Mouse (Mus musculus) granulocyte monocyte progenitor cell, adult 5-6 weeks (primary cell): ENCODE measurements around the gene Negr1. TPM values are rescaled to one million over a fixed set of nuclear protein-coding genes. Genes with fewer than 3 reads are reported as not detected.

ENCODE experiments used
- ATAC-seq: replicated peaks from 2 replicates; pipeline ENCODE4 v1.8.0; 2016; ENCODE audit warnings: mild to moderate bottlenecking, moderate TSS enrichment, inconsistent platforms; ENCODE audit not compliant: poor library complexity, severe bottlenecking
- total RNA-seq, 2 experiments: library from RNA; stranded (forward) in 1 of 2; stranded (reverse) in 1 of 2; fragments of 200-712, 200-1000 nt in 1 of 2; fragments of >200 nt in 1 of 2; fragmentation: Nextera tagmentation in 1 of 2; gene quantifications; 2 replicates each; pipeline ENCODE4 v1.2.3; 2014 to 2017

Negr1 gene
- not detected in 2 replicates for total RNA-seq (2014; fragmentation: Nextera tagmentation)
- total RNA-seq (2017): not detected in 2 replicates

DNA sequence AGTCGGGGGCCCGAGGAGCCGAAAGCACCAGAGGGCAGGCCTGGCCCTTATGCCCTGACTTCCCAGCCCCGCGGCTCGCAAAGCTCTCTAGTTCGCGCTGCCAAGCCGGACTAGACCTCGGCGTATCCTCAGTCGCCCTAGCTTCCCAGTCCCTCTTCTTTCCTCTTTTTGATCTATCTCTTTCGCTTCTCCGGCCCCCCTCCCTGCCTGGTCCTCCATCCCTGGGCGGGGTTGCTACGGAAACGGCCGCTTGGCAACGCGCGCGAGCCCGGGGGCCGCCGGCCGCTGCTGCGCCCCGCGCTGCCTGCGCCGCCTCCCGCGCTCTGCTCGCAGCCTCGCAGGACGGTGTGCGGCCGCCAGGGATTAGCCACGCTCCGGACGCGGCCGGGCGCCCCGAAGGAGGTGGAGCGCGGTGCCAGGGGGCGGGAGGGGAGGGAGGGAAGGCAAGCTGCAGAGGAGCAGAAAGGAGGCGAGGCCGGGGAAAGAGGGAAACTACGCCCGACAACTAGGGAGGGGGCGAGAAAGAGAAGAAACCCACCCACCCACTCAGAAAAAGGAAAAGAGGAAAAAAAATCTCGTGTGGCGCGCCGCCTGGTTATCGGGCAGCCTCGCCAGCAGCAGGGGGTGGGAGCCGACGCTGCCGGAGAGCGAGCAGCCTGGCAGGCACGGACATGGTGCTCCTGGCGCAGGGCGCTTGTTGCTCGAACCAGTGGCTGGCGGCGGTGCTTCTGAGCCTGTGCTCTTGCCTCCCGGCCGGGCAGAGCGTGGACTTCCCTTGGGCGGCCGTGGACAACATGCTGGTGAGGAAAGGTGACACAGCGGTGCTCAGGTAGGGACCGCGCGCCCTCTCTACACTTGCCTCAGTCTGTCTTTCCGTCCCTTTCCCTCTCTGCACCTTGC lies at the start of gene Negr1:
Gene Negr1 (plus strand): TSS at position 271 of the 900 bp plus-strand sequence.
- peak; percentile 52 for ATAC-seq

DNA sequence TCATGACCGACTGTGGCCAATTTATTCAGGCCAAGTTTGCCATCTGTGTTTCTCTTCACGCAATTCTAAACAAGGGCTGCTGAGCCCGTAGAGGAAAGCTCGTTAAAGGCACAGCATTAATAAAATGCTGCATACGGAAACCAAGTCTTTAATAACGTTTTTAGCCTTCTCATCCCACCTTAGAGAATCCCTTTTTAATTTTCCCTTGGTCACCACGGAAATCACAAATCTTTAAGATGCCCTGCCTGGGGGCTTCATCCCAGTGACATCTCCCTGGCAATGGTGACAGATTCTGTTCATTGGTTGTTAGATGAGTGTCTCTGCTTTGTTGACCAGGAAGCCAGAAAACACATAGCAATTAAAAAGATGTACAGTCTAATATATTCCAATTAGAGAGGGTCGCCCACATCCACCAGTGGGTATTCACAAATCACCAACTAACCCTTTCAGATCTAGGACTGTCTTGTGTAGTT lies 35.1 kb upstream of the Negr1 start:
- no peak for ATAC-seq

GRCm38 (mm10) chr3:156527231-156527995 lies 34.2 kb upstream of the Negr1 start:
- no peak for ATAC-seq

- ATAC-seq: no peak
These were observed 2.2 kb upstream of the Negr1 start for GRCm38 (mm10) chr3:156559441-156559825.

- no peak for ATAC-seq
These were observed 1.6 kb upstream of the Negr1 start for GRCm38 (mm10) chr3:156559826-156560471.

- ATAC-seq: peak; percentile 29
These were observed 828 bp upstream of the Negr1 start for GRCm38 (mm10) chr3:156560766-156561165.

DNA sequence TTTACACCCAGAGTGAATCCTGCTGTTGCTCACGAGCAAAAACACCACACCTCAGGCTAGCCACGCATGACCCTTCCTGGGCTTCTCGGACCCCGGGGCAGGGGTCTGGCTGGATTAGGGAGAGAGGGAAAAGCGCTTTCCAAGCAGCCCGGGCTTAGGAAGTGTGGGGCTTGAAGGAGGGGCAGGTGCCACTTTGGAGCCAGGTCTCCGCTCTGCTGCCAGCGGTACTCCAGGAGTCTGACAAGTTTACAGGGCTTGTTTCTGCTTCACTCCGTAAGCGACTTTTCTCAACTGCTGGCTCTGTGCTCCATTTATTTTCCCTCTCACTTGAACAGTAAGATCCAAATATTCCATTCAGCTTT lies 811 bp downstream of the Negr1 start:
- ATAC-seq: no peak

DNA sequence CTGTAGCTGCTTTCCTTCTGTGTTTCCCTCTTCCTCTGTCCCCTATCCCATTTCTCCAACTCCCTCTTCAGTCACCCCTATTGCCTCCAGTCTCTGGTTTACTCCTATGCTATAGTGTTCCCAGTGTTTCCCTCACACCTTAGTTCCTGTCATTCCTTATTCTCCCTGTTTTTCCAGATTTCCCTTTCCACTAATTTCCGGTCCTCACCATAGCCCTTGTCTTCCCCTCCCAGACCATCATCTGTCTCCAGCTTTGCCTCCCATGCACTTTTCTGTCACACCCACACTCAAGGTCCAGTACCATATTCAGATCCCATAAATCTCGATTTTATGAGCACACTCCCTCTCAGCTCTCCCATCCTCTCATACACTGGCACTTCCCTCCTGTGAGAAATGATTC lies 1.2 kb downstream of the Negr1 start:
- ATAC-seq: no peak

DNA sequence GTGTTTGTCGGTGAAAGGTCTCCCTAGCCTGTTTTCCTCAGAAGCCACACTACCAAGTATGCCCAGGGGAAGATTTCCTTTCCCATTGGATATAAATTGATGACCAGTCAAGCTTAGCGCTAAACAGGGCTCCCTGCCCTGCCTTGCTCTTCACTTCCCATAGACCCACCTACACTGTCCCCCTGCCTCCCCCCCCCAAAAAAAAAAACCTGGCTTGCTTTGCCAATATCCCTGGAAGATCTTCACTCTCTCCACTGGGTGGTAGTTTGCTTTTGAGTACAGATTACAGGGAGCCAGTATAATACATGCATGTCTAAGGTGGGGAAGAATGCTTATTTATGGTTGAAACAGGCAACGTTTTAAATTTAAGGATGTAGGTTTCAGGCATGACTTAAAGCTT lies 1.8 kb downstream of the Negr1 start:
- no peak for ATAC-seq

DNA sequence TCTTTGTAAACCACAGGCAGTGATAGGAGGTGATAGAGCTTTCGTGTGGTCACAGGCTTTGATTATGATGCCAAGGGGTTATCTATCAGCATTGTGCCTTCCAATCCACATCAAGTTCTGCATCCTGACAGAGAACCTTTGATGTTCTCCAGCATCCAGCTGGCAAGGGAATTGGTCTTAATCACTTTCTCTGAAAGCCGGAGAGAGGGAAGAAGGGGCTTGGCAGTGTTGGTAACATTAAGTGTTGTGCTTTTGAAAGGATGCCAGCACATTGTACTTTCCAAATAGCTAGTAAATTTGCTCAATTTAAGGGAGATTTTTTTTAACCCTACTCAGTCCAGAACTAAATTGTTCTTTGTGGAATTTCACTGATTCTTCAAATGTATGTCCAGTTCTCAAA lies 11.9 kb downstream of the Negr1 start:
- no peak for ATAC-seq

DNA sequence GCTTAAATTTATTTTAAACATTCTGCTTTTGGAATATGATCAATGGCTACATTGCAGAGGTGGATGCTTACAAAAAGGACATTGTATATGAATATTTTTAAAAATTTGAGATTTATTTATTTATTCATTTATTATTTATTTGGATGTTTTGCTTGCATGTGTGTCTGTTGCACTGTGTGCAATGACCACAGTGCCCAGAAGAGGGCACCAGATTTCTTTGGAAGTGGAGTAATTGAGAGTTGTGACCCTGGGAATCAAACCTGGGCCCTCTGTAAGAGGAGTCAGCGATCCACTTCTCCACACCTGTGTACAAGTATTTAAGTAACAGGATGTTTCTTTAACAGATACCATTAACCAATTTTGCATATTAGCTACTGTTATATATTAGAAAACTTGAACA lies 14.7 kb downstream of the Negr1 start:
- no peak for ATAC-seq

- ATAC-seq: no peak
These were observed 29.0 kb downstream of the Negr1 start for GRCm38 (mm10) chr3:156590612-156591011.

- ATAC-seq: no peak
These were observed 29.5 kb downstream of the Negr1 start for GRCm38 (mm10) chr3:156591125-156591524.

DNA sequence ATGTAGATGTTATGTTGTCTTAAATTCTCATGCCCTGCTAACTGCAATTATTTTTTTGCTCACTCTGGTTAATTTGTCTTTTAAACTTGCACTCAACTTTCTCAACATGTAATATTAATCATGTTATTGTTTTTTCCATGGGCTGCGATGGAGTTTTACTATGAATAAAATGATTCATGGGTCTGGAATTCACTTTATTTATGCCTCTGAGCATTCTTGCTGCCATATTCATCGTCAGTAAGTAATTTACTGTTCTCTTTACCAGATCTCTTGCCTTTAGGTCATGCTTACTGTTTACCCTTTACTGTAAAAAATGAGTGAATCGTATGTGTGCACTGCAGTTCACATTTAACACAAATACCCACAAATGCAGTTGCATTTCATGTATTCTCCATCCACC lies 45.3 kb downstream of the Negr1 start:
- ATAC-seq: no peak

DNA sequence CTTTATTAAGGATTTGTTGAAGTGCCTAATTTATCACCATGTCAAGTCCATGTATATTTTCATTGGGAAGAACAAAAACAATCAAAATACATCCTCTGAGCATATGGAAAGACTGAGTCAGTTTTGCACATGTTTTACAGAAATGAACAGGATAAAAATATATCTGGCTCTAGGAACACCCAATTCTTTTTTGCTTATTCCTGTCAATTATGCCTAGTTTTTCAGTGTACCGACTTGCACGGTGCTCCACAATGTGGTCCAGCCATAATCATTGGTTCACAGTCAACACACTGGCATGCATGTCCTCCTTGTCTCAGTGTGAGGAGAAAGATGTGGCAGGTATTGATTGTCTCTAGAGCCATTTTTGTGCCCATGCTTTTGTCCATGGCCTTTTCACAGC lies 58.3 kb downstream of the Negr1 start:
- no peak for ATAC-seq

- ATAC-seq: no peak
These were observed 67.0 kb downstream of the Negr1 start for GRCm38 (mm10) chr3:156628594-156628993.

DNA sequence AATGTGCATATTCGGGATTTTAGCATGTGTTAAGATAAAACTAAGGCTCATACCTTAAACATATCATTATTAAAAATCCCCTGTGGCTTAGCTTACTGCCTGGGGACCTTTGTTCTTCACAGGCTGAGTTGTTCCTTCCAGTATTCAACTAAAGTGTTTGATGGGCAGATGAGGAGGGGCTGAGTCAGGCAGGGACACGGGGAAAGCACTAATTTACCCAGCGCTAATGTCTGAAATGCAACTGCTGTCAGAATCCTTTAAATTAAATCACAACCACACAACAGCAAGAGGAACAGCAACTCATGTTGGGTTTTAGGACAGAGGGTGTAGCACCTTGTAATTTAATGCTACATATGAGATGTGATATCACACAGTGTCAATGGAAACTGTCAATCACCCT lies 71.3 kb downstream of the Negr1 start:
- ATAC-seq: no peak

- peak; percentile 65 for ATAC-seq
These were observed 77.8 kb downstream of the Negr1 start for GRCm38 (mm10) chr3:156639382-156639781.

- peak; percentile 80 for ATAC-seq
These were observed 82.2 kb downstream of the Negr1 start for GRCm38 (mm10) chr3:156643710-156644363.

DNA sequence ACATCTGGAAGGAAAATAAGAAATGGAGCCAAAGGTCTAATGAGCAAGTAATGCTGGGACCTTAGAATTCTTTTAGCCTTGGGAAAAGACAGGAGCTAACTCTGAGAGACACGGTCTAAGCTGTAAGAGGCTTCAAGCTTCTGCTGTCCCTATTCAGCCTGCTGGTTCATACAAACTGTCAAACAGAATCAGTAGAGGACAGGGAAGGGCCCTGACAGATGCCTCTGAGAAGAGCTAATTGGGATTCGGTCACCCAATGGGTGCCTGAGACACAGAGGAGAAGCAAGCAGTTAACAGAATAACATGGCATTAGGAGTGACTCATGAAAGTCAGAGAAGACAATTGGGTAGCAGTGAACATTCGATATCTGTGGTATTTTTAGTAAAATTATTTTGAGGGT lies 86.8 kb downstream of the Negr1 start:
- no peak for ATAC-seq
